Mouse (Mus musculus) small intestine, adult 2 months (tissue): Measurements from ENCODE around the gene Serinc3. TPM values are rescaled to one million over a fixed set of nuclear protein-coding genes. Genes with fewer than 3 reads are reported as not detected.

Source experiments
- H3K27ac ChIP-seq: fragments of 200-500 bp; 2 replicates; pipeline ENCODE4 v1.5.1; 2012; ENCODE audit warnings: low read depth, low read length, control low read depth, inconsistent platforms; ENCODE audit not compliant: insufficient read depth
- H3K27me3 ChIP-seq: fragments of 200-500 bp; 2 replicates; pipeline ENCODE4 v1.6.1; 2012; ENCODE audit warnings: mild to moderate bottlenecking, moderate library complexity, low read length, inconsistent platforms; ENCODE audit not compliant: control insufficient read depth, insufficient read depth
- H3K36me3 ChIP-seq: fragments of 200-500 bp; 2 replicates; pipeline ENCODE4 v1.6.1; 2012; ENCODE audit warnings: mild to moderate bottlenecking, low read length, control low read depth, inconsistent platforms; ENCODE audit not compliant: control insufficient read depth, insufficient read depth
- H3K4me1 ChIP-seq: fragments of 200-500 bp; 2 replicates; pipeline ENCODE4 v1.6.1; 2012; ENCODE audit warnings: low read length, inconsistent platforms, mixed read lengths; ENCODE audit not compliant: control insufficient read depth, insufficient read depth, insufficient read length
- H3K4me3 ChIP-seq: fragments of 200-500 bp; 2 replicates; pipeline ENCODE4 v1.5.1; 2012; ENCODE audit warnings: low read depth, mild to moderate bottlenecking, control low read depth, inconsistent platforms, low read length, moderate library complexity
- CTCF ChIP-seq: fragments of 200-500 bp; IDR thresholded peaks from 2 replicates; pipeline ENCODE4 v1.5.1; 2012; ENCODE audit warnings: low read depth, mild to moderate bottlenecking, control low read depth, inconsistent platforms, low read length, moderate library complexity, mixed read lengths; ENCODE audit not compliant: insufficient replicate concordance, insufficient read length; ENCODE audit errors: extremely low read depth
- POLR2A ChIP-seq: fragments of 200-500 bp; IDR thresholded peaks from 2 replicates; pipeline ENCODE4 v1.6.1; 2012; ENCODE audit warnings: low read depth, mild to moderate bottlenecking, control low read depth, inconsistent platforms, low read length, moderate library complexity
- WGBS: fragments of 180-500 bp; shearing (Covaris S2); methylation state at CpG from one replicate; pipeline ENCODE4 v1.1.7; 2018; 5-methylcytosine and 5-hydroxymethylcytosine counted together
- polyA plus RNA-seq: library from polyadenylated mRNA; depleted of rRNA; stranded (reverse); fragments of >200 nt; gene quantifications from 2 replicates; pipeline ENCODE4 v1.2.3, GENCODE M21; 2012

Serinc3 gene
- polyA plus RNA-seq, 1 experiment: 262 TPM

- peaks cover 15% of the 10 kb centered on the region; the same call in 1 of the 2 replicates for H3K4me1 ChIP-seq
- 6% methylated on average over 2 of the region's 2 CpGs for WGBS
- peak overlapping the region; percentile 64; the same call in 1 of the 2 replicates for H3K4me3 ChIP-seq
- TF ChIP-seq CTCF (no peak), POLR2A (no peak)
- peak overlapping the region; percentile 100 for H3K27ac ChIP-seq
- H3K27me3 ChIP-seq: no peaks in the 10 kb centered on the region
- H3K36me3 ChIP-seq: peaks cover 26% of the 10 kb centered on the region
These were observed 1.4 kb downstream of the Serinc3 start for GRCm38 (mm10) chr2:163643576-163643971.

- peak overlapping the region; percentile 64 for H3K4me3 ChIP-seq
- peak overlapping the region; percentile 100 for H3K27ac ChIP-seq
- H3K27me3 ChIP-seq: no peaks in the 10 kb centered on the region
- peaks cover 14% of the 10 kb centered on the region; the same call in 1 of the 2 replicates for H3K4me1 ChIP-seq
- TF ChIP-seq CTCF (no peak), POLR2A (peak; percentile 93)
- 16% methylated on average over 30 of the region's 30 CpGs for WGBS
- peaks cover 30% of the 10 kb centered on the region for H3K36me3 ChIP-seq
These were observed 2.0 kb downstream of the Serinc3 start for GRCm38 (mm10) chr2:163642685-163643575.

GRCm38 (mm10) chr2:163641681-163642080 lies 3.2 kb downstream of the Serinc3 start:
- H3K36me3 ChIP-seq: peaks cover 38% of the 10 kb centered on the region
- peak overlapping the region; percentile 100 for H3K27ac ChIP-seq
- no peak for TF ChIP-seq CTCF
- TF ChIP-seq POLR2A: no peak
- H3K27me3 ChIP-seq: no peaks in the 10 kb centered on the region
- 18% methylated on average over 3 of the region's 3 CpGs for WGBS
- 0 out of 2 replicates have a peak overlapping the region, but pooled peaks have one; percentile 7 for H3K4me3 ChIP-seq
- H3K4me1 ChIP-seq: peaks cover 17% of the 10 kb centered on the region; the same call in 1 of the 2 replicates

- Histone ChIP-seq H3K27ac (peak overlapping the region; percentile 100), H3K4me1 (peaks cover 19% of the 10 kb centered on the region; the same call in 1 of the 2 replicates), H3K4me3 (no peak overlapping the region), H3K36me3 (peaks cover 48% of the 10 kb centered on the region), H3K27me3 (no peaks in the 10 kb centered on the region)
- TF ChIP-seq POLR2A (no peak), CTCF (no peak)
- WGBS: 16% methylated on average over 3 of the region's 3 CpGs
These were observed 4.4 kb downstream of the Serinc3 start for GRCm38 (mm10) chr2:163640493-163640892.

- 5% methylated on average over 5 of the region's 5 CpGs for WGBS
These were observed 7.2 kb downstream of the Serinc3 start for GRCm38 (mm10) chr2:163637655-163638266.

GRCm38 (mm10) chr2:163636057-163636456 lies 8.9 kb downstream of the Serinc3 start:
- H3K27ac ChIP-seq: no peak overlapping the region
- WGBS: 43% methylated on average over 2 of the region's 2 CpGs
- H3K4me1 ChIP-seq: peaks cover 15% of the 10 kb centered on the region; the same call in 1 of the 2 replicates
- peaks cover 67% of the 10 kb centered on the region for H3K36me3 ChIP-seq
- no peak overlapping the region for H3K4me3 ChIP-seq
- TF ChIP-seq POLR2A (no peak), CTCF (no peak)
- H3K27me3 ChIP-seq: no peaks in the 10 kb centered on the region

More at GRCm38 (mm10) chr2:163637655-163638266, 7.2 kb downstream of the Serinc3 start:
- Histone ChIP-seq H3K4me1 (peaks cover 19% of the 10 kb centered on the region; the same call in 1 of the 2 replicates), H3K27ac (peak overlapping the region; percentile 95), H3K36me3 (peaks cover 60% of the 10 kb centered on the region), H3K27me3 (no peaks in the 10 kb centered on the region), H3K4me3 (peak overlapping the region; percentile 34; the same call in 1 of the 2 replicates)
- TF ChIP-seq CTCF (no peak), POLR2A (no peak; the same call in 1 of the 2 replicates)

DNA sequence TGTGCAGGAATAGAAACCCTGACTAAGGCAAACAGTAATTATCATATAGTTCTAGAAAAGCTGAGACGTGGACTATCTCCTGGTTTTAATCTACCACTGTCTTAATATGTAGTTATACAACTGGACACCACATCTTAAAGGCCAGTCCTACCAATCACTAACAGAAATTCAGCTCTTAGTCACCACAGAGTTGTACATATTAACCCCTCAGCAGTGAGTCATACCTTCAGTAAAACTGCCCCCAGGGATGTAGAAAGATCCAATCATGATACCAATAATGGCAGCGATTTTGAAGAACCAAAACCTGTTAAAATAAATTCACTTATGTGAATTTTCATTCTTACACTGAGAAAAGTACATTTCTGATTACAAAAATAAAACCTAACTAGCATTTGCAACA lies 10.7 kb downstream of the Serinc3 start:
- no peak for TF ChIP-seq CTCF
- no peak for TF ChIP-seq POLR2A
- H3K27ac ChIP-seq: no peak overlapping the region
- H3K4me3 ChIP-seq: no peak overlapping the region
- 59% methylated on average over 2 of the region's 2 CpGs for WGBS
- H3K36me3 ChIP-seq: peaks cover 80% of the 10 kb centered on the region
- H3K27me3 ChIP-seq: no peaks in the 10 kb centered on the region
- H3K4me1 ChIP-seq: peaks cover 11% of the 10 kb centered on the region; the same call in 1 of the 2 replicates
